Mouse (Mus musculus) gastrocnemius, postnatal 4 days (tissue): ENCODE results near the gene Clec3a. TPM values are rescaled to one million over a fixed set of nuclear protein-coding genes. Genes with fewer than 3 reads are reported as not detected.

Experiments used
- DNase-seq, 2 experiments: peaks; one replicate each; pipeline ENCODE4 v3.0.0; 2021 to 2022; ENCODE audit warnings: low spot score in 2 of 2, mixed read lengths in 2 of 2
- total RNA-seq, 2 experiments: library from RNA; stranded (reverse); gene quantifications; 2 replicates each; pipeline ENCODE4 v1.2.3; 2021

Gene Clec3a
- total RNA-seq, 2 experiments from 2014 or later = 0.86 TPM; not detected in 1

- no peak for DNase-seq
Measured at GRCm38 (mm10) chr8:114455953-114456352, 38.1 kb downstream of the Clec3a start.

GRCm38 (mm10) chr8:114458113-114458784, 40.4 kb downstream of the Clec3a start:
- DNase-seq = no peak

GRCm38 (mm10) chr8:114460600-114460999, 42.7 kb downstream of the Clec3a start:
- DNase-seq = no peak

- no peak for DNase-seq
Measured at GRCm38 (mm10) chr8:114462591-114462990, 44.7 kb downstream of the Clec3a start.

- no peak for DNase-seq
Measured at GRCm38 (mm10) chr8:114463305-114463704, 45.4 kb downstream of the Clec3a start.

- no peak for DNase-seq
Measured at GRCm38 (mm10) chr8:114468526-114469207, 50.8 kb downstream of the Clec3a start.

- DNase-seq = no peak
Measured at GRCm38 (mm10) chr8:114469208-114469590, 51.3 kb downstream of the Clec3a start.

- no peak for DNase-seq
Measured at GRCm38 (mm10) chr8:114473546-114473945, 55.7 kb downstream of the Clec3a start.

Other genes with a start within 250 kb of the Clec3a start
- gene Vat1l, start 212.5 kb upstream of the Clec3a start, total RNA-seq = 1 to 10 TPM; 3.6 to 4.9 TPM
- gene Wwox, start 21.6 kb downstream of the Clec3a start, total RNA-seq = 10 to 100 TPM; 10.9 to 11.5 TPM